Mouse (Mus musculus): ENCODE measurements around the gene Nhsl1. TPM values are rescaled to one million over a fixed set of nuclear protein-coding genes. Genes with fewer than 3 reads are reported as not detected.

Gene Nhsl1
- total and polyA plus RNA-seq, 3 experiments, result not detected

DNA sequence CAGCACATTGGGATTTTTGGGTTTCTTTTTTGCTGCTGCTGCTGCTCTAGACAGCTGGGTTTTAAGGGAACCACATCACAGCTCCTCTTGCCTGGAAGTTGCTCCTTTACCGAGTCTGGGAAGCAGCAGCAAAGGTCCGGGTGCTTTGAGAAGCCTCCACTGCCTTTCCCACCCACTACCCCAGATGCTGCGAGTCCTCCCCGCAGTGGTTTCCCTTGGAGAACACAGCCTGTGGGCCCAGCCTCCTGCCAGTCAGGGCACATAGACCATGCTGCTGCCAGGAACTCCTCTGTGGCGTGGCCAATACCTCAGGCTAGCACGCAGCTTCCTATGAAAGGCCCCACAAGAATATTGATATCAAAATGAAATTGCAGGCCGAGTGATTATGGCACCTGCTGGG, 178.3 kb downstream of the Nhsl1 start:
- H3K4me3 ChIP-seq (ENCODE audit: control insufficient read depth in 1 of 2, insufficient read depth in 1 of 2, low read depth in 2 of 2, low read length in 2 of 2), result no peak overlapping the region
- no peak overlapping the region for H3K27ac ChIP-seq (ENCODE audit: control insufficient read depth, low read depth, low read length)
- no peaks in the 10 kb centered on the region for H3K9me3 ChIP-seq (replicated peaks; ENCODE audit: insufficient read depth, low read length)
- no peaks in the 10 kb centered on the region for H3K36me3 ChIP-seq (ENCODE audit: control insufficient read depth in 1 of 2, insufficient read depth in 2 of 2, low read length in 2 of 2)
- no peak for DNase-seq (ENCODE audit: low read depth, low spot score)
- no peak overlapping the region for H3K9ac ChIP-seq (ENCODE audit: control insufficient read depth, low read depth, low read length, poor library complexity, severe bottlenecking)
- H3K27me3 ChIP-seq (ENCODE audit: control insufficient read depth in 1 of 2, insufficient read depth in 2 of 2, low read length in 2 of 2), result no peaks in the 10 kb centered on the region
- H3K79me2 ChIP-seq (ENCODE audit: control insufficient read depth, insufficient read depth, low read length, poor library complexity), result no peaks in the 10 kb centered on the region
- TF ChIP-seq SIN3A (IDR thresholded peaks at IDR 0.05; ENCODE audit: low read length) (no peak), POLR2AphosphoS5 (IDR thresholded peaks at IDR 0.05; ENCODE audit: borderline replicate concordance, low read depth, low read length) (no peak), ELF1 (IDR thresholded peaks at IDR 0.05; ENCODE audit: low read depth, low read length) (no peak), JUND (IDR thresholded peaks at IDR 0.05; ENCODE audit: low read depth, low read length) (no peak), ZC3H11A (IDR thresholded peaks at IDR 0.05; ENCODE audit: low read depth, low read length) (no peak), RCOR1 (IDR thresholded peaks at IDR 0.05; ENCODE audit: low read depth, low read length) (no peak), KAT2A (conservative IDR thresholded peaks at IDR 0.05; ENCODE audit: low read depth, low read length) (no peak), USF2 (IDR thresholded peaks at IDR 0.05; ENCODE audit: borderline replicate concordance in 1 of 2, insufficient read depth in 1 of 2, low read depth in 1 of 2, low read length in 2 of 2) (no peak), BHLHE40 (IDR thresholded peaks at IDR 0.05; ENCODE audit: borderline replicate concordance, low read depth, low read length) (no peak), NRF1 (IDR thresholded peaks at IDR 0.05; ENCODE audit: insufficient read depth, low read depth, low read length, poor library complexity, severe bottlenecking) (no peak), HCFC1 (IDR thresholded peaks at IDR 0.05; ENCODE audit: low read depth, low read length) (no peak), NELFE (IDR thresholded peaks at IDR 0.05; ENCODE audit: low read depth, low read length) (no peak), MXI1 (IDR thresholded peaks at IDR 0.05; ENCODE audit: low read depth, low read length) (no peak), ZMIZ1 (IDR thresholded peaks at IDR 0.05; ENCODE audit: low read depth, low read length) (no peak)
- H3K4me1 ChIP-seq (ENCODE audit: control insufficient read depth in 1 of 2, insufficient read depth in 2 of 2, low read length in 2 of 2), result no peaks in the 10 kb centered on the region

DNA sequence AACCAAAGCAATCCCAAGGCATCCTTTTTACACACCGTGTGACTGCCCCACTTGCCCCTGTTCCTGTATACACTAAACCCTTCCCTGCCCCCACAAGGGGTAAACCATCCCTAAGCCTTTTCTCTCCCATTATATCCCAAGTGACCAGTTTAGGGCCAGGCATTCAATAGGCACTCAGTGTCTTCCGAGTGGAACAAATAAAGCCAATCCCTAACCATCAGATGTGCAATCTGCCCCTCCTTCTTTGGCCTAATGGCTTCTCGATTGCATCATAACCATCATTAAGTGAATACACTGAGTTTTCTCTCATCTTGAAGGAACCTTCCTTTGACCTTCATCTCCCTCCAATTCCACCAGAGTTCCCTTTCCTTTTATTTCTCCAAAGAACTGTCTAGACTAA, 183.2 kb downstream of the Nhsl1 start:
- no peak for DNase-seq (ENCODE audit: low read depth, low spot score)
- Histone ChIP-seq H3K9me3 (replicated peaks; ENCODE audit: insufficient read depth, low read length) (no peaks in the 10 kb centered on the region), H3K27me3 (ENCODE audit: control insufficient read depth in 1 of 2, insufficient read depth in 2 of 2, low read length in 2 of 2) (no peaks in the 10 kb centered on the region), H3K79me2 (ENCODE audit: control insufficient read depth, insufficient read depth, low read length, poor library complexity) (no peaks in the 10 kb centered on the region), H3K27ac (ENCODE audit: control insufficient read depth, low read depth, low read length) (no peak overlapping the region), H3K4me1 (ENCODE audit: control insufficient read depth in 1 of 2, insufficient read depth in 2 of 2, low read length in 2 of 2) (no peaks in the 10 kb centered on the region), H3K4me3 (ENCODE audit: control insufficient read depth in 1 of 2, insufficient read depth in 1 of 2, low read depth in 2 of 2, low read length in 2 of 2) (no peak overlapping the region), H3K36me3 (ENCODE audit: control insufficient read depth in 1 of 2, insufficient read depth in 2 of 2, low read length in 2 of 2) (no peaks in the 10 kb centered on the region), H3K9ac (ENCODE audit: control insufficient read depth, low read depth, low read length, poor library complexity, severe bottlenecking) (no peak overlapping the region)
- TF ChIP-seq BHLHE40 (IDR thresholded peaks at IDR 0.05; ENCODE audit: borderline replicate concordance, low read depth, low read length), result no peak
- TF ChIP-seq TBP (IDR thresholded peaks at IDR 0.05; ENCODE audit: low read depth, low read length), result no peak
- no peak for TF ChIP-seq ETS1 (IDR thresholded peaks at IDR 0.05; ENCODE audit: low read depth, low read length)
- TF ChIP-seq EP300 (IDR thresholded peaks at IDR 0.05; ENCODE audit: low read depth in 1 of 2, low read length in 2 of 2), result no peak
- TF ChIP-seq UBTF (IDR thresholded peaks at IDR 0.05; ENCODE audit: borderline replicate concordance, insufficient read depth, low read depth, low read length), result no peak
- TF ChIP-seq NELFE (IDR thresholded peaks at IDR 0.05; ENCODE audit: low read depth, low read length), result no peak
- TF ChIP-seq MAFK (IDR thresholded peaks at IDR 0.05; ENCODE audit: borderline replicate concordance, low read depth, low read length), result no peak
- no peak for TF ChIP-seq MYB (IDR thresholded peaks at IDR 0.05; ENCODE audit: low read depth, low read length)
- no peak for TF ChIP-seq MEF2A (IDR thresholded peaks at IDR 0.05; ENCODE audit: extremely low read depth, insufficient replicate concordance, low read depth, low read length, poor library complexity, severe bottlenecking)
- no peak for TF ChIP-seq CHD2 (IDR thresholded peaks at IDR 0.05; ENCODE audit: low read length)
- no peak for TF ChIP-seq MYC (IDR thresholded peaks at IDR 0.05; ENCODE audit: low read depth, low read length)
- TF ChIP-seq MXI1 (IDR thresholded peaks at IDR 0.05; ENCODE audit: low read depth, low read length), result no peak
- TF ChIP-seq MAZ (IDR thresholded peaks at IDR 0.05; ENCODE audit: low read depth, low read length), result no peak
- TF ChIP-seq MAX (IDR thresholded peaks at IDR 0.05; ENCODE audit: low read length), result no peak
- no peak for TF ChIP-seq HCFC1 (IDR thresholded peaks at IDR 0.05; ENCODE audit: low read depth, low read length)

Measured in MEL (cell line).